Mouse (Mus musculus): ENCODE data around the gene Prr36.

- TF ChIP-seq EP300 (IDR thresholded peaks at IDR 0.05; ENCODE audit: insufficient read depth, low read depth, low read length) (no peak), POLR2A (IDR thresholded peaks at IDR 0.05; ENCODE audit: insufficient read depth, low read length) (no peak), CTCF (IDR thresholded peaks at IDR 0.05; ENCODE audit: low read depth, low read length) (no peak)
These were observed 43.2 kb downstream of the Prr36 start for GRCm38 (mm10) chr8:4174018-4174417.
